Mouse (Mus musculus) frontal cortex, postnatal 10 days (tissue): ENCODE measurements at regions not wholly inside any gene's neighbourhood (a gene's known extent, or its start where the extent isn't known, plus 50 kb on each side); places are given as distances from the start of the nearest gene placed in this dataset.
A peak's percentile ranks its signal among the peaks of the same experiment; 100 is the strongest.

ENCODE experiments used
- DNase-seq, 2 experiments: peaks; one replicate each; pipeline ENCODE4 v3.0.0; 2022; ENCODE audit warnings: low spot score in 2 of 2, mixed read lengths in 1 of 2

DNA sequence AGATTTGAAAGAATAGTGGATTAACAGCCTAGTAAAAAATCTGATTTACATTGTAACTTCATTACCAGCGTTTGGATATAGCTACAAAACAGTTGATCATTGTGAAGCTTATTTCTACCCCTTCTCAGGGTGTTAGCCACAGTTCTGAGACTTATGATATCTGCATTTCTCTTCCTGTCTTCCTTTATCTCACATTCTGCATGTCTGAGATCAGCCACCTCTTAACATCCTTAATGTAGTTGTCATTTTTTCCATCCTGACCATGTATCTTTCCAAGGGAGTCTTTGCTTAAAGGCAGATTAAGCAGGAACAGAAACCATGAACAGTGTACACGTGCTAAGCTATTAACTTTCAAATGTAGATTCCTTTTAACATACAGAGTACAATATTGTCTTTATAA, 1278.2 kb downstream of the Kcnt2 start:
- DNase-seq, result no peak

DNA sequence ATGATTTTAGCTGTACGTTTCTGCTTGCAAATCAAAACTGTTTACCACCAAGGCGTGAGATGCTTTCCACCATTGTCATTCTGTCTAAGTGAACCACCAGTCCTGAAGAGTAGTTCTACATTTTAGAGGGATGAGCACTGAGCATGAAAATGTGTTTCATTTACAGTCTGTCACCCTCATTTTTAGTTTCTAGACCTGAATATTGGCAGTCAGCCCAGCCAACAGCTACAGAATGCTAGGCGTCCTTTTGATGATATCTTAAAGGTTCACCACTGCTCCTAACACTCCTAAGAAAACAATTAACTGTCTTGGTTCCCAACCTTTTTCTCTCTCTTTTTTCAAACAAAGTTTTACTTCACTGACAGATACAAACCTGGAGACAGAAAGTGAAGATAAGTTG, 1287.2 kb downstream of the Kcnt2 start:
- DNase-seq, result peak in 1 of 2 experiments; percentile 7
